Mouse (Mus musculus): ENCODE measurements at regions not wholly inside any gene's neighbourhood (a gene's known extent, or its start where the extent isn't known, plus 50 kb on each side); places are given as distances from the start of the nearest gene placed in this dataset.
"Not testable (repeated sequence)": the region's sequence is repeated elsewhere in the genome, so short reads cannot be mapped to it uniquely, and the experiment has no call there.

DNA sequence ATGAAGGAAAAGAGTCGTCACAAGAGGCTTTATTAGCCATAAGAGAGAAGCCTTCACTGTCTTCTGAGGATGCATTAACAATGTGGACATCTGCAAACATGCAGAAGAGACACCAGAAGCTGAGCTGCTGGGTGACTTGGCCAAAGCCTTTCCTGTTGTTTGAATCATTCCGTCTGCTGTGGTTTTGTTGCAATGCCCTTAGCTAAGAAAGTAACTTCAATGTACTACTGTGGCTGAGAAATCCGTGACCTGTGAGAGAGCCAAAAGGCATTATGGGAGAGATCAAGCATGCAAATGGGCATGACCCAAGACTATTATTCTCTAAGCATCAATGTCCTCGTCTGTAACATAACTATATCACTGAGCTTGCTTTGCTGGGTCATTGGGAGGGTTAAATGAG lies 132.7 kb upstream of the Mon1b start:
- 63% methylated on average over 4 of the region's 4 CpGs for WGBS
- ATAC-seq (ENCODE audit: low FRiP score) (no peak), DNase-seq (ENCODE audit: low spot score, missing footprints) (no peak)
- Histone ChIP-seq H3K9ac (ENCODE audit: low read length) (no peak overlapping the region), H3K4me3 (ENCODE audit: low read depth, low read length) (no peak overlapping the region), H3K27me3 (ENCODE audit: control insufficient read depth, insufficient read depth, low read length) (no peaks in the 10 kb centered on the region), H3K27ac (ENCODE audit: low read depth, low read length) (no peak overlapping the region), H3K9me3 (ENCODE audit: control insufficient read depth, low read length) (no peaks in the 10 kb centered on the region), H3K36me3 (ENCODE audit: control insufficient read depth, insufficient read depth, low read length) (no peaks in the 10 kb centered on the region), H3K4me1 (ENCODE audit: control insufficient read depth, insufficient read depth, low read length) (no peaks in the 10 kb centered on the region), H3K4me2 (no peak overlapping the region)

DNA sequence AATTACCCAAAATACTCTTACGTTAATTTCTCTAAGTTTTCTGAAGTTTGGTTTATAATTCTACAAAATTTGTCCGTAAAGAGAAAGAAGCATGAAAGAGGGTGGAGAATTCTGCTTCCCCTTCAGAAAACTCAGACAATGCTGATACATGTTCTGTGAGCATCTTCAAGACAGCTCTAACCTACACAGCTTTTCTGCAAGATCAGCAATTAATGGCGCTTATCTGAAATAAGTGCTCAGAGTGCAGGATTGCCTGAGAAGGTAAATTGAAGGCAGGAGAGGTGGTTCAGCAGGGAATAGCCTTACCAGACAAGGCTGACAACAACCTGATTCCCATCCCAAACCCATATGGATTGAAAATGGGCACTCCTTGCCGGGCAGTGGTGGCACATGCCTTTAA lies 122.5 kb upstream of the Mon1b start:
- WGBS = 92% methylated on average over 4 of the region's 4 CpGs
- no peaks in the 10 kb centered on the region for H3K9me3 ChIP-seq (ENCODE audit: control insufficient read depth, low read length)
- H3K36me3 ChIP-seq (ENCODE audit: control insufficient read depth, insufficient read depth, low read length) = no peaks in the 10 kb centered on the region
- ATAC-seq (ENCODE audit: low FRiP score) (no peak), DNase-seq (ENCODE audit: low spot score, missing footprints) (no peak)
- H3K4me2 ChIP-seq = no peak overlapping the region
- no peak overlapping the region for H3K9ac ChIP-seq (ENCODE audit: low read length)
- H3K4me3 ChIP-seq (ENCODE audit: low read depth, low read length) = no peak overlapping the region
- no peak overlapping the region for H3K27ac ChIP-seq (ENCODE audit: low read depth, low read length)
- no peaks in the 10 kb centered on the region for H3K27me3 ChIP-seq (ENCODE audit: control insufficient read depth, insufficient read depth, low read length)
- no peaks in the 10 kb centered on the region for H3K4me1 ChIP-seq (ENCODE audit: control insufficient read depth, insufficient read depth, low read length)

- ATAC-seq (ENCODE audit: low FRiP score) (no peak), DNase-seq (ENCODE audit: low spot score, missing footprints) (no peak)
- H3K4me3 ChIP-seq (ENCODE audit: low read depth, low read length) = no peak overlapping the region
- WGBS = 70% methylated on average over 14 of the region's 14 CpGs
- H3K27me3 ChIP-seq (ENCODE audit: control insufficient read depth, insufficient read depth, low read length) = no peaks in the 10 kb centered on the region
- no peak overlapping the region for H3K9ac ChIP-seq (ENCODE audit: low read length)
- no peaks in the 10 kb centered on the region for H3K9me3 ChIP-seq (ENCODE audit: control insufficient read depth, low read length)
- no peaks in the 10 kb centered on the region for H3K36me3 ChIP-seq (ENCODE audit: control insufficient read depth, insufficient read depth, low read length)
- H3K27ac ChIP-seq (ENCODE audit: low read depth, low read length) = no peak overlapping the region
- no peaks in the 10 kb centered on the region for H3K4me1 ChIP-seq (ENCODE audit: control insufficient read depth, insufficient read depth, low read length)
- H3K4me2 ChIP-seq = no peak overlapping the region
Observed at GRCm38 (mm10) chr8:113513886-113514730, 121.3 kb upstream of the Mon1b start.

DNA sequence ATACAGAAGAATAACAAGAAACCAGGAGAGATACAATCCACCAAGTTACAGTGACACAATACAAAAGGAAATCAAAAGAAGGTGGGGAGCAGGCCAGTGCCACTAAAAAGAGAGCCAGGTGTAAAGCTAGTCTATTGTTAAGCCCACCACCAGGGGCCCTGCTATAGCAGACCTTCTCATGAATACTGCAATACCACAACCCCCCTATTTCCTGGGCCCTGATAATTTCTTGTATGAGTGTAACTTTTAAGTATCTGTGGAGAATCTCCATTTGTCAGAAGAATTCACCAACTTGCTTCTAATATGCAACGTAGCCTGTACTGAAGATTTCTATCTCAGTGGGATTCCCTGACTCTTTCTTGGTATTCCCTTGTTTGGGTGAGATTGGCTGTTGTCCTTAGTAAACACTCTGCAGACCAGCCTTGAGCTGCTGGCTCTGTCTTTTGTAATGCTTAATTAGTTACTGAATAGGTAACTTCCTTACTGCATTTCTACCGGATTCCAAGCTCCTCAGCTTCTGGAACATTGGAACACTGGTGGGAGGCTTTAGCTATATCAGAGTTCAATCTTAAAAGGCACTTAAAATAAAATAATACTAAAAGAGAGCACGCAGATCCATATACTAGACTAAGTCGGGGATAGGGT lies 120.5 kb upstream of the Mon1b start:
- not testable (repeated sequence) for H3K27ac ChIP-seq (ENCODE audit: low read depth, low read length); H3K9ac ChIP-seq (ENCODE audit: low read length); H3K9me3 ChIP-seq (ENCODE audit: control insufficient read depth, low read length); H3K36me3 ChIP-seq (ENCODE audit: control insufficient read depth, insufficient read depth, low read length); H3K4me3 ChIP-seq (ENCODE audit: low read depth, low read length); H3K4me1 ChIP-seq (ENCODE audit: control insufficient read depth, insufficient read depth, low read length); ATAC-seq (ENCODE audit: low FRiP score); H3K4me2 ChIP-seq; DNase-seq (ENCODE audit: low spot score, missing footprints); H3K27me3 ChIP-seq (ENCODE audit: control insufficient read depth, insufficient read depth, low read length)
- 72% methylated on average over 4 of the region's 4 CpGs for WGBS

GRCm38 (mm10) chr8:113516176-113516575 lies 119.2 kb upstream of the Mon1b start:
- H3K4me3 ChIP-seq (ENCODE audit: low read depth, low read length) = no peak overlapping the region
- H3K9me3 ChIP-seq (ENCODE audit: control insufficient read depth, low read length) = no peaks in the 10 kb centered on the region
- no peak overlapping the region for H3K9ac ChIP-seq (ENCODE audit: low read length)
- DNase-seq (ENCODE audit: low spot score, missing footprints) = no peak
- no peak for ATAC-seq (ENCODE audit: low FRiP score)
- no peak overlapping the region for H3K27ac ChIP-seq (ENCODE audit: low read depth, low read length)
- H3K27me3 ChIP-seq (ENCODE audit: control insufficient read depth, insufficient read depth, low read length) = no peaks in the 10 kb centered on the region
- no peak overlapping the region for H3K4me2 ChIP-seq
- no peaks in the 10 kb centered on the region for H3K4me1 ChIP-seq (ENCODE audit: control insufficient read depth, insufficient read depth, low read length)
- 91% methylated on average over 7 of the region's 7 CpGs for whole genome bisulfite sequencing
- no peaks in the 10 kb centered on the region for H3K36me3 ChIP-seq (ENCODE audit: control insufficient read depth, insufficient read depth, low read length)

DNA sequence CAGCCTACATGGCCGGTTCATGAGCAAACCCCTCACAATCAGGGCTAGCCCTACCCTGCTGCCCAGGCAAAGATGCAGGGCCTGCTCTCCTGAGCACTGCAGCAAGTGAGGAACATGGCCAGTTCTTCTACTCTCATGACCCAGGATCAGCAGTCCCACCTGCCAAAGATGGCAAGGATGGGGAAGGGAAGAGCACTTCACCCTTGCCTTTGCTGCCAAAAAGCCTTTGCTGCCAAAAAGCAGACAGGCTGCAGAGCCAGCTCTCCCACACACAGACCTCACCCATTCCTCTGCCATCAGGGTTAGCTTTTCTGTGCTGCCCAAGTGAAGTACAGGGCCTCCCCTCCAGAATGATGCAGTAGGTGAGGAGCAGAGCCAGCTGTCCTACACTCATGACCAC lies 117.5 kb upstream of the Mon1b start:
- Histone ChIP-seq H3K4me3 (ENCODE audit: low read depth, low read length) (no peak overlapping the region), H3K9ac (ENCODE audit: low read length) (no peak overlapping the region), H3K27me3 (ENCODE audit: control insufficient read depth, insufficient read depth, low read length) (no peaks in the 10 kb centered on the region), H3K27ac (ENCODE audit: low read depth, low read length) (no peak overlapping the region), H3K9me3 (ENCODE audit: control insufficient read depth, low read length) (no peaks in the 10 kb centered on the region), H3K4me1 (ENCODE audit: control insufficient read depth, insufficient read depth, low read length) (no peaks in the 10 kb centered on the region), H3K36me3 (ENCODE audit: control insufficient read depth, insufficient read depth, low read length) (no peaks in the 10 kb centered on the region), H3K4me2 (no peak overlapping the region)
- DNase-seq (ENCODE audit: low spot score, missing footprints) = no peak
- WGBS = 88% methylated on average over 1 of the region's 1 CpGs
- no peak for ATAC-seq (ENCODE audit: low FRiP score)

- H3K4me3 ChIP-seq (ENCODE audit: low read depth, low read length) = no peak overlapping the region
- ATAC-seq (ENCODE audit: low FRiP score) (no peak), DNase-seq (ENCODE audit: low spot score, missing footprints) (no peak)
- 79% methylated on average over 1 of the region's 1 CpGs for WGBS
- no peak overlapping the region for H3K9ac ChIP-seq (ENCODE audit: low read length)
- H3K36me3 ChIP-seq (ENCODE audit: control insufficient read depth, insufficient read depth, low read length) = no peaks in the 10 kb centered on the region
- no peak overlapping the region for H3K27ac ChIP-seq (ENCODE audit: low read depth, low read length)
- H3K4me1 ChIP-seq (ENCODE audit: control insufficient read depth, insufficient read depth, low read length) = no peaks in the 10 kb centered on the region
- H3K27me3 ChIP-seq (ENCODE audit: control insufficient read depth, insufficient read depth, low read length) = no peaks in the 10 kb centered on the region
- no peaks in the 10 kb centered on the region for H3K9me3 ChIP-seq (ENCODE audit: control insufficient read depth, low read length)
- H3K4me2 ChIP-seq = no peak overlapping the region
Observed at GRCm38 (mm10) chr8:113523561-113523960, 111.8 kb upstream of the Mon1b start.

DNA sequence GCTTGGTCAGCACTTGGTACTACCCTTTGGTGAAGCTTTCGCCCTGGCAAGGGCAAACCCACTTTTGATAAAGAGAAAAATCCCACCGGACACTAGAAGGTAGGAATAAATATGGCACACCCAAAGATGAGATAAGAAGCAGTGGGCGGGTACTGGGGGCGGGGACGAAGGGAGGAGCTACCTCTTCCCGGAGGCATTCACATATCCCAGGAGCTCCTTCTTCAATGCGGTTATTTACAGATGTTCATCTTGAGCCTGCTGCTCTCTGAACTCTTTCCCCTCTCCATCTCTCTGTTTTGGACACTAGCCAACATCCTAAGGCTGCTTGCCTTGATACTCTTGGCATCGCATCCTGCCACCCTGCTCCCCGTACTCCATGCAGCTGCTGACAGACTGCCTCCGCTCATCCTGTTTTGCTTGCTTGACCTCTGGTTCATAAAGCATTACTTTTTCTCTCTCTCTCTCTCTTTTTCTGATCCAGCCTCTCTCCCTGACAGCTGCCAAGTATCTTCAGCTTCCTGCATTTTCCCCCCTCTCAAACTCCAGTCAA lies 104.2 kb upstream of the Mon1b start:
- Histone ChIP-seq H3K36me3 (ENCODE audit: control insufficient read depth, insufficient read depth, low read length) (no peaks in the 10 kb centered on the region), H3K4me1 (ENCODE audit: control insufficient read depth, insufficient read depth, low read length) (no peaks in the 10 kb centered on the region), H3K9me3 (ENCODE audit: control insufficient read depth, low read length) (no peaks in the 10 kb centered on the region), H3K4me3 (ENCODE audit: low read depth, low read length) (no peak overlapping the region), H3K27ac (ENCODE audit: low read depth, low read length) (no peak overlapping the region), H3K4me2 (no peak overlapping the region), H3K27me3 (ENCODE audit: control insufficient read depth, insufficient read depth, low read length) (no peaks in the 10 kb centered on the region), H3K9ac (ENCODE audit: low read length) (no peak overlapping the region)
- no peak for DNase-seq (ENCODE audit: low spot score, missing footprints)
- no peak for ATAC-seq (ENCODE audit: low FRiP score)
- WGBS = 82% methylated on average over 10 of the region's 10 CpGs

DNA sequence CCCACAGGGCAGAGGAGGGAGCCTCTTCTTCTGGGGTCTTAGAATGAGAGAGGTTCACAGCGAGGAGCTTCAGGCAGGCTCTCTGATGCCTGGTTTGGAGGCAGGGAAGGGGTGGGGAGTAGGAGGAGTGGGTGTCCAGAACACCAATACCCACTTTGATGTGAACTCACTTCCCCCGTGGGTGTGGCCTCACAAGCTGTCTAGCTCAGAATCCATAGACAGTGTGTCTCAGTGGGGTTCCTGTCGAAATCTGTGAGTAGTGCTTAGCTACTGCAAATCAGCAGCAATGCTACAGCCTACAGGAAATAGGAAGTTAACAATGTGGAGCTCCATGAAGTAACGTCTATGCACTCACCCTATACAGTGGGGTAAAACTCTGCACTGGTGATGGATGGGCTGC lies 102.5 kb upstream of the Mon1b start:
- WGBS = 60% methylated on average over 4 of the region's 4 CpGs
- Histone ChIP-seq H3K9me3 (ENCODE audit: control insufficient read depth, low read length) (no peaks in the 10 kb centered on the region), H3K4me3 (ENCODE audit: low read depth, low read length) (no peak overlapping the region), H3K36me3 (ENCODE audit: control insufficient read depth, insufficient read depth, low read length) (no peaks in the 10 kb centered on the region), H3K4me2 (no peak overlapping the region), H3K4me1 (ENCODE audit: control insufficient read depth, insufficient read depth, low read length) (no peaks in the 10 kb centered on the region), H3K27ac (ENCODE audit: low read depth, low read length) (no peak overlapping the region), H3K27me3 (ENCODE audit: control insufficient read depth, insufficient read depth, low read length) (no peaks in the 10 kb centered on the region), H3K9ac (ENCODE audit: low read length) (no peak overlapping the region)
- DNase-seq (ENCODE audit: low spot score, missing footprints) = no peak
- ATAC-seq (ENCODE audit: low FRiP score) = no peak
